Mouse (Mus musculus): ENCODE measurements around the gene Cd8b1.

The Cd8b1 gene

DNA sequence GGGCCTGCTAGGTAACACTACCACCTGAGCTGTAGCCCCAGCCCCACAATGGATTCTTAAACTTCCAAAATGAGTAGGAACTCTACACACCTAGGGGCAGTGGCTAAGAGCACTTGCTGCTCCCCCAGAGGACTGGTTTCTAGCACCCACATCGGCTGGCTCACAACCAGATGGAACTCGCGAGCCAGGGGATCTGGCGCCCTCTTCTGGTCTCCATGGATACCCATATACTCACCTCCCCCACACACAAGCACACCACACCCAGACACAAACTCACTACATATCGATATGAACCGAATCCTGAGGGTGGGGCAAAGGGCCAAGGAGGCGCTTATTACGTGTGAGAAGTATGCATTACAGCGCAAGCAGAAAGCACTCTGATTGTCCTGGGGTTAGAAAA, 25.4 kb downstream of the Cd8b1 start:
- DNase-seq (ENCODE audit: extremely low spot score, low read depth, low spot score) = no peak

DNA sequence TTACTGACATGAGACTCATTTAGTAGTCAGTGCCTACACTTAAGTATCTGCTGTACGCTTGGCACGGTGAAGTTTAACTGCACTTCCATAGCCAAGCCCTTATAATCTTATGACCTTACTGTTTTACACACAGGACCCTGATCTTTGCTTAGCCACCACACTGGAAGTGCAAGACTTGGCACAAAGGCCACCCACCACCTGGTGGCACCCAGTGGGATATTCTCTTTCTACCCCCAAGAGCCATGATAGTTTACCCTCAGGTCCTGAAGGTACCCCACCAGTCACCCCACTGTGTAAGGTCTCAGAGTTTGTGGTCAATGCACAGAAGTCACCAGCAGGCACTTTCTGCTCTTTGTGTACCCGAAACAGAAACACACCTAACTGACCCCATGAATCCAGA, 28.6 kb downstream of the Cd8b1 start:
- no peak for DNase-seq (ENCODE audit: extremely low spot score, low read depth, low spot score)

DNA sequence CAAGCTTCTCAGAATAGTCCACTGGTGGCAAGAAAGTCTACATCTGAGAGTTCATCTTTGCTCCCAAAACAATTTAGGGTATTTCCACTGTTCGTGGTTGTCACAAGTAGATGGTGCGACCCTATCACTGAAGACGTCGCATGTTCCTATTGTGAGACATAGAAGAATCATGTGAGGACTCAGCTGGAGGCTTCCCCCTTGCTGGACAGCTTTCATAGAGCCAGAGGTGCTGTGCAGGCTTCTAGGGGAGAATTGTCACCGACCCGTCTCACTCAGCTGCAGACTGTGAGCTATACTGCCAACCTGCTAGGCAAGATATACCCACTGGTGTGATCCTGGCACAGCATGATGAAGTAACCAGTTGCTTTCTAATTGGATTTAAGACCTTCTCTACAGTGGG, 29.6 kb downstream of the Cd8b1 start:
- no peak for DNase-seq (ENCODE audit: extremely low spot score, low read depth, low spot score)

DNA sequence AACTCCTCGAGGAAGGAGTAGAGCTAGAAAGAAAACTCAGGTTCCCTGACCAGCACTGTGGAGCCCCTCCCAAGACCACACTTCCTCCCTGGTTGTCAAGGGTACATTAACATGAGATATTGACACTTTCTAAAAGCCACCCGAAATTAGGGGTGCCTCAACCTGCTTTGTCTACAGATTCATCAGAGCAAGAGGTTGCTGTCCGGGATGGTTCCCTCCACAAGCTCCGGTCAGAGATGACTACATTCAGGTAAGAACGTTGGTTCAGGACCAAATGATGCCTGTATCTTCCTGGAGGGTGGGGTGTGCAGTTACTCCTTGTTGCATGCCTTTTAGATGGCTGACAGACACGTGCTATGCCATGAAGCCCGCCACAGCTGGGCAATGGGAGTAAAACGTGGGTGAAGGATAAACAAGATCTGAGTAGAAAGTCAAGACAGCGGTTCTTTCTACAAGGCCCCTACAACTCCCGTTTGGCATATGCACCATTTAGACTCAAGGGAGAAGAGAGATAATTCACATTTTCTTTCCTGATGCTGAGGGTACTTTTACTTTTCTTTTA, 30.4 kb downstream of the Cd8b1 start:
- DNase-seq (ENCODE audit: extremely low spot score, low read depth, low spot score) = no peak

DNA sequence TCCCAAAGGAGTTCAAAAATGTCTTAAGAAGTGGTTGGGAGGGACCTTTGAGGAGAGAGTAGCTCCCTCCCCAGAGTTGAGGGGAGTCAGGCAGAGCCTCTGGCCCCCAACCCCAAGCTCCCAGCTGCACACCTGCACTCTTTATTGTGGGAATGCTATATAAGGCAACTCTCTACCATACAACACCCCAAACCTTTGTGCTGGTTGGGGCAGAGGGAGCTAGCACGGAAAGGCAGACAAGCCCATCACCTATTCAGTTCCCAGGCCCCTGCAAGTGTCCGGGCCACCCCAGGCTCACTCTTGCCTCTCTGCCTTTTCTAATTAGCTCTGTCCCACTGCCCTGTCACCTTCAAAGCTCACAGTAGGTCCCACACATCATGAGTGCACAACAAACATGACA, 31.1 kb downstream of the Cd8b1 start:
- DNase-seq (ENCODE audit: extremely low spot score, low read depth, low spot score) = no peak

DNA sequence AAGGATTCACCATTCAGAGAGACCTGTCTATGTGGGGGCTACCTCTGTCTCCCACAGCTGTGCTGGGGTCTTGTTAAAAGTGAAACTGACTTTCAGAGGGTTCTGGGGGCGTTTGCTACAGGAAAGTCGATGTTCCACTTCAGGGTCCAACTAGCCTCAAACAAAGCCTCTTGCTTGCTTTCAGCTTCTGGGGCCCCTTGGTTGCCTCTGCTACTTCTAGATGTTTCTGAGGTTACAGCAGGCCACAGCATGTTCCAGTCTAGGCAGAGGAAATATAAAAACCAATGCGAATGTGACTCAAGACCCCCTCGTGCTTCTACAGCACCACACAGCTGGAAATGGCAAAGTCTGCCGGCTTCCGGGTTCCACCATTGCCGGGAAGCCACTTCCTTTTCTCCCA, 34.9 kb downstream of the Cd8b1 start:
- DNase-seq (ENCODE audit: extremely low spot score, low read depth, low spot score) = no peak

DNA sequence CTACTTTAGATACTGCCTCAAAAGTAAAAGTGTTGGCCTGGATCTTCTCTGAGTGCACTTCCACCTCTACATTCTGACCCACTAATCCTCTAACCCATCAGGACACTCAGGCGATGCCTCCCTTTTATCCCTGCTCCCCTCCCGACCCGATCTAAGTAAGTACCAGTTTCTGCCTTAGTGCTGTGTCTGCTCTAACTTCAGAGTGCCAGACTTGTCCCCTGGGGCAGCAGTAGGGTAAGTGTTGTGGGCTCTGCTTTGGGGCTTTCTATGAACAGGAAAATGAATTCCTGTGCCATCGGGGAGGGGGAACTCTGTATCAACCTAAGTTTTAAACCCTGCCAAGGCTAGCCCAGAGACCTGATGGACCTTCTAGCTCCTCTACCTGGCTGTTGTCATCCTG, 37.6 kb downstream of the Cd8b1 start:
- DNase-seq (ENCODE audit: extremely low spot score, low read depth, low spot score) = no peak

DNA sequence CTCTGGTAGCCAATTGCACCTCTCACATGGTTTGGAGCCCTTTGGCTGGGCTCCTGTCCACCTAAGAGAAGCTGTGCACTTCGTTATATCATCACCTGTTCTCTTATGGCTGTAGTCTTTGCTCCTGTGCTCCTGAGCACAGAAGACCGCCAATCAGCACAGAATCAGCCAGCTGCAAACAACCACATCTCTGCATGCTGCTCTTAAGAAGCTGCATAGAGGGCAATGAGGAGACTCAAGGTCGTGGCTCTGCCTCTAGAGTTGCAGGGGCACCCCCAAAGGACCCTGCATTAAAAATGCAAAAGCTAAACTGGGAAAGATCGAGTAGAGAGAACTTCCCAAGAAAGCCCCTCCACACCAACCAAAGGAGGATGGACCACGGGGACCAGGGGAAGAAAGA, 38.2 kb downstream of the Cd8b1 start:
- no peak for DNase-seq (ENCODE audit: extremely low spot score, low read depth, low spot score)

DNA sequence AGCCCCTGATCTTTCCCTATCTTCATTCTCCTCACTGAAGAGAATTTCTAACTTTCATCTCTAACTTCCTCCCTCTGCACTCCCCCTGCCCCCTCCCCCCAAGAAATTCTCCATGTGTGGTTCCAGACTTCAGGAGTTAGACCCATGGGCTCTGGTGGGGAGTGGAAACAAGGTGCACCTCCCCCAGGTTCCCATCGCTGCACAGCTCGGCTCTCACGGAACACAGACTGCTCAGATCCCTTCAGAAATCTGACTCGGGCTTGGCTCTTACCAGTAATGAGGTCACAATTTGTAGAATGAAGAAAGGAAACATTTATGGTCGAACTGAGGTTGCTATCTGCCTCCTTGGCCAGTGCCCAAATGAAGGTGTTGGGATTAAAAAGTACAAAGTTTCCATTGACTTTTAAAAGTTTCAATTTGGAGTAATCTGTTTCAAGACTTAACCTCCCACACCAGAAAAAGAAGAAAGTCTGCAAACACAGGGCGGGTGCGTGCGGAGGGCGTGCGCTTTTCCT, 38.6 kb downstream of the Cd8b1 start:
- no peak for DNase-seq (ENCODE audit: extremely low spot score, low read depth, low spot score)

DNA sequence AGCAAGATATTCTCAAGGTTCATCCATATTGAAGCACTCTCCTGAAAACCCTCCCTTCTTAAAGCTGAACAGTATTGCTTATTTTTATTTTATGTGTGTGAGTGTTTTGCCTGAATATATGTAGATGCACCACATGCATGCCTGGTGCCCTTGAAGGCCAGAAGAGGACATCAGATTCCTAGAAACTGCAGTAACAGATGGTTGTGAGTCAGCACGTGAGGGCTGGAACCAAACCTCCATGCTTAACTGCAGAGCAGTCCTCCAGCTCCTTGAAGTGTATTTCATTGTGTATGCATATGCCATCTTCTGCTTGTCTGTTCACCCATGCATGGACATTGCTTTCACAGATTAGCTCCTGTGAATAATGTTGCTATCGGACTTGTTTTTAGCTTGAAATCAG, 41.4 kb downstream of the Cd8b1 start:
- no peak for DNase-seq (ENCODE audit: extremely low spot score, low read depth, low spot score)

DNA sequence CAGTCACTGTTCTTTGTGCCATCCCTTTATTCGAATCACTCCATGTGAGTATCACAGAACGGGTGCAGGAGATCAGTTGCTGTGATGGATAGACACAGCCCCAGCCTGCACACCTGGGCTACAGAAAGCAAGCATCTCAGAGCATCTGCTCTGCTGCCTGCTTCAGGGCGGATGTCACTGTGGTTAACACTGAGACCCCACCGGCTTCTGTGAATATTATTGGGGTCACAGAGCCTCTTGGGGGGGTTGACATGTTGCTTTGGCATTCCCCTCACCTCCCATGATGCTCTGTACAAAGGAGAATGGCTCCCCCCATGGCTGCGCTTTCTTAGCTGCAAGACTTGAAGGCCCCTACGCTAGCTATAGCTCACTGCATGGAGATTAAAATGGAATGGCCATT, 46.8 kb downstream of the Cd8b1 start:
- DNase-seq (ENCODE audit: extremely low spot score, low read depth, low spot score) = no peak

DNA sequence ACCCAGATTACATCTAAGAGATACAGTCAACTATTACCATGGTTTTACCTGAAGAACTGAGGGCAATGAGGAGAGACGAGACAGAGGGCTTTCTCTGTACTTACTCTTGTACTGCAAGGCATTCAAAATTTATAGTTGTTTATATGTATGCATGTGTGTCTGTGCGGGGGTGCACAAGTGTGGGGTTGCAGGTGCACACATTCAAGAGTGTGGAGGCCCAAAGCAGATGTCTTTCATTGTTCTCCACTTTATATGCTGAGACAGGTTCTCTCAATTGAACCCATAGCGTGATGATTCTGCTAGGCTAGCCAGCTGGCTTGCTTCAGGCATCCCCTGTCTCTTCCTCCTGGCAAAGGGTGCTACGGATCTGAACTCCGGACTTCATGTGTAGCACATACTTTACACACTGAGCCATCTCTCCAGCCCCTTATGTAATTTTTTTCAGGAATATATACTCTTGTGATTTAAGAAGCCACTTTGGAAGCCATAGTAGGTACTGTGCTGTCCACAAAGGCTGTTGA, 48.6 kb downstream of the Cd8b1 start:
- DNase-seq (ENCODE audit: extremely low spot score, low read depth, low spot score) = no peak

DNA sequence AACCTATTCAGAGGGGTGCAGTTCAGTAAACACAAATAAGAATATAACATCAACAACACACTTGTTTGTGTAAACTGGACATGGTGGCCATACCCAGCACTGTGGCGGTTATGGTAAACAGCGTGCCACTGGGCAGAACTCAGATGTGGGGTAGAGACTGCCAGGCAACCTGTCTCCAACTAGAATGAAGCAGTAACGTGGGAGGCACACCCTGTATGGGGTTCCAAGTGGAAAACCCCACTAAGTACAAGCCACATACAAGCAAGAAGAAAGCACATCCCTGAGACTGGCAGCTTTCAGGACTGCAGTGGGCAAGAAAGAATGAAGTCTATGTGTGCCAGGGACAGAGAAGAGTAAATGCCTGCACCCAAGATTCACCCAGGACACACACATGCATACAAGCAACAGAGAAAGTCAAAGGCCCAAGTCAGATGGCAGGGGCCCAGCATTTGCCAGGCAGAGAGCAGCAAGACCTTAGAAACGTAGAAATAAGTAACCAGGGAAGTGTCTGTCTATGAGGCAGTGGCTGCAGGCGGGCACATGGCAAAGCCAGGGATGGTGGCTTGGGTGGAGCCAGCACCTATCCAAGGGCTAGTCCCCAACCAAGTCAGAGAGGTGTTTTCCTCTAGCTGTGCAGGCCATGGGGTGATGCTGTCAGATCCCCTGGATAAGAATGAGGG, 49.6 kb downstream of the Cd8b1 start:
- DNase-seq (ENCODE audit: extremely low spot score, low read depth, low spot score) = no peak

DNA sequence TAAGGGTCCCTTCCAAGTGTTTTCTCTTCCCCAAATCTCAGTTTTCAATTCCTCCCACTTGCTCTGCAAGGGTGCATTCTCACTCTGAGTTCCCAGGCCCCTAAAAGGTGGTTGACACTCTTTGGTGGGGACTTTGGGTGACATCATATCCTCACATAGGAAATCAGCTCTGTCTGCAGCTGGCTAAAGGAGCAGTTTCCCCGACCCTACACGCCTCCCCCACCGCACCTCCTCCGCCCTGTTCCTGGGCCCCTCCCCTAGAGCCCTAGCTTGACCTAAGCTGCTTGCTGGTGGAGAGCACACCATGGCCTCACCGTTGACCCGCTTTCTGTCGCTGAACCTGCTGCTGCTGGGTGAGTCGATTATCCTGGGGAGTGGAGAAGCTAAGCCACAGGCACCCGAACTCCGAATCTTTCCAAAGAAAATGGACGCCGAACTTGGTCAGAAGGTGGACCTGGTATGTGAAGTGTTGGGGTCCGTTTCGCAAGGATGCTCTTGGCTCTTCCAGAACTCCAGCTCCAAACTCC, 50.7 kb downstream of the Cd8b1 start, which contains the start of gene Cd8a:
TSS of gene Cd8a (plus strand) at position 179 of the 527 bp plus-strand sequence.
- DNase-seq (ENCODE audit: extremely low spot score, low read depth, low spot score) = no peak

DNA sequence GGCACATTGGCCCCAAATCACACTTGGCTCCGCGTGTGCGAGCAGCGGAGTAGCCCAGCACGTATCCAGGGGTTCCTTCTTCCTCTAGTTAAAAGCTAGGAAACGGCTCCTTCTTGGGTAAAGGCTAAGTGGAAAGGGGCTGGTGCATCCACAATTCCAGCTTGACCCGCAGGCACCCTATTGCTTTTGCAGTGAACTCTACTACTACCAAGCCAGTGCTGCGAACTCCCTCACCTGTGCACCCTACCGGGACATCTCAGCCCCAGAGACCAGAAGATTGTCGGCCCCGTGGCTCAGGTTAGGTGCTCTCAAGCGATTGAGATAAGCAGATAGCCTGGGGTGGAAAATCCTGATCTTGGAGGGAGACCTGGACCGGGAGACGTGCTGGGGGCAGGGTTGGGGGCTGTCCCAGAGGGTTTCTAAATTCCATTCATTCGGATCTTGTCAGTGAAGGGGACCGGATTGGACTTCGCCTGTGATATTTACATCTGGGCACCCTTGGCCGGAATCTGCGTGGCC, 51.8 kb downstream of the Cd8b1 start:
- DNase-seq (ENCODE audit: extremely low spot score, low read depth, low spot score) = no peak

DNA sequence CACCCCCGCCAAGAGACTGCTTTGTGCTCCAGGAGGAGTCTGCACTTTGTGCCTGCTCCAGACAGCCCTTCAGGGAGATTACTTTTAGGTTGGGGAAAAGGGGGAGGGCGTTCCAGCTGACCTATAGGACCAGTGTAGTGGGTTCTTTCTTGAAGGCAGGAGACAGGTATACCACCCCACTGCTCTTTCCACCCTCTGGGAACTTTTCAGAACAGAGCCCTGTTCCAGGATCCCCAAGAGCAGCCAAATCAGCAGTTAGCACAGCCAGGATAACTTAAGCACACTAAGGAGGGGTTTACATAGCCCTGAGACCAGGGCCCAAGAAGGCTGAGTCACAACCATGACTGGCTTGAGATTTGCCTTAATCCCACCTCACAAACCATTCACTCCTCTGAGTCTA, 52.3 kb downstream of the Cd8b1 start:
- no peak for DNase-seq (ENCODE audit: extremely low spot score, low read depth, low spot score)

DNA sequence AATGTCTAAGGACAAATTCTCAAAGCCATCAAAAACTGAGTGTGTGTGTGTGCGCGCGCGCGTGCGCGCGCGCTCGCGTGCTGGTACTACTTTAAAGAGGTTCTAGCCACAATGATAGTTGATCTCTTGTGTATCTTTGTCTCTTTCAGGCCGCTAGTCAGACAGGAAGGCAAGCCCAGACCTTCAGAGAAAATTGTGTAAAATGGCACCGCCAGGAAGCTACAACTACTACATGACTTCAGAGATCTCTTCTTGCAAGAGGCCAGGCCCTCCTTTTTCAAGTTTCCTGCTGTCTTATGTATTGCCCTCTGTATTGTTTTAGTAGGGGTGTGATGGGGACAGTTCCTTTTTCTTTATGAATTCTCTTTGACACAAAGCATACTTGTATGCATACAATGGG, 54.1 kb downstream of the Cd8b1 start:
- no peak for DNase-seq (ENCODE audit: extremely low spot score, low read depth, low spot score)

DNA sequence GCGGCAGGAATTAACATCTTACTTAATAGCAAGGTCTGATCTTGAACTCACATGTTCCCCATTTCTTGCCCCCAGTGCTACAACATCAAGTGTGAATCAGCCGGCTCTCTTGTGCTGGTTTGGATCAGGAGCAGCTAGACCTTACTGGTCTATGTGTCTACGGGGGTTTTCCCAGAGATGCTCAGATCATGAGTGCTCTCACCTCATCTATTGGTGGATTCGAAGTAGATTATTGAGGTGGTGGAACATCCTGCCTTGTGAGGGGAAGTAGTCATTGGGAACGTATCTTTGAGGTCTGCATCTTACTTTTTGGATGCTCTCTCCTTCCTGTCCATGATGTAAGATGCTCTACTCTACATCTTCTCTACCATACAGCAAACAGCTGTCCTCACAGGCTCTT, 59.1 kb downstream of the Cd8b1 start:
- no peak for DNase-seq (ENCODE audit: extremely low spot score, low read depth, low spot score)
